Mouse (Mus musculus): ENCODE measurements around the gene Hoxb3. TPM values are rescaled to one million over a fixed set of nuclear protein-coding genes. Genes with fewer than 3 reads are reported as not detected.

The Hoxb3 gene
- polyA plus RNA-seq, 1 experiment, result not detected

GRCm38 (mm10) chr11:96365441-96366091 lies 42.4 kb downstream of the Hoxb3 start, which contains the start of gene Hoxb1:
Hoxb1 (plus strand) TSS chr11:96365752.
- H3K4me3 ChIP-seq (ENCODE audit: insufficient read depth, low read length), result no peak within 1 kb of the TSS
- no peaks in the 10 kb centered on the region for H3K4me1 ChIP-seq (ENCODE audit: control insufficient read depth, insufficient read depth, low read length)
- TF ChIP-seq POLR2A (IDR thresholded peaks at IDR 0.05; ENCODE audit: extremely low read depth, insufficient read depth, low read length) (no peak), CTCF (IDR thresholded peaks at IDR 0.05; ENCODE audit: extremely low read depth, insufficient read depth, low read length) (no peak)
- no peak within 1 kb of the TSS for H3K27ac ChIP-seq (ENCODE audit: insufficient read depth, low read length)

- H3K4me3 ChIP-seq (ENCODE audit: insufficient read depth, low read length), result no peak overlapping the region
- no peaks in the 10 kb centered on the region for H3K4me1 ChIP-seq (ENCODE audit: control insufficient read depth, insufficient read depth, low read length)
- TF ChIP-seq CTCF (IDR thresholded peaks at IDR 0.05; ENCODE audit: extremely low read depth, insufficient read depth, low read length), result no peak
- TF ChIP-seq POLR2A (IDR thresholded peaks at IDR 0.05; ENCODE audit: extremely low read depth, insufficient read depth, low read length), result no peak
- H3K27ac ChIP-seq (ENCODE audit: insufficient read depth, low read length), result no peak overlapping the region
Measured at GRCm38 (mm10) chr11:96366092-96367041, 43.2 kb downstream of the Hoxb3 start.

- Histone ChIP-seq H3K4me3 (ENCODE audit: insufficient read depth, low read length) (no peak overlapping the region), H3K4me1 (ENCODE audit: control insufficient read depth, insufficient read depth, low read length) (no peaks in the 10 kb centered on the region), H3K27ac (ENCODE audit: insufficient read depth, low read length) (no peak overlapping the region)
- TF ChIP-seq POLR2A (IDR thresholded peaks at IDR 0.05; ENCODE audit: extremely low read depth, insufficient read depth, low read length) (no peak), CTCF (IDR thresholded peaks at IDR 0.05; ENCODE audit: extremely low read depth, insufficient read depth, low read length) (no peak)
Measured at GRCm38 (mm10) chr11:96367141-96367540, 44.0 kb downstream of the Hoxb3 start.

- H3K4me1 ChIP-seq (ENCODE audit: control insufficient read depth, insufficient read depth, low read length), result no peaks in the 10 kb centered on the region
- H3K27ac ChIP-seq (ENCODE audit: insufficient read depth, low read length), result no peak overlapping the region
- TF ChIP-seq CTCF (IDR thresholded peaks at IDR 0.05; ENCODE audit: extremely low read depth, insufficient read depth, low read length), result no peak
- TF ChIP-seq POLR2A (IDR thresholded peaks at IDR 0.05; ENCODE audit: extremely low read depth, insufficient read depth, low read length), result no peak
- no peak overlapping the region for H3K4me3 ChIP-seq (ENCODE audit: insufficient read depth, low read length)
Measured at GRCm38 (mm10) chr11:96368686-96369085, 45.6 kb downstream of the Hoxb3 start.

- Histone ChIP-seq H3K4me3 (ENCODE audit: insufficient read depth, low read length) (no peak overlapping the region), H3K27ac (ENCODE audit: insufficient read depth, low read length) (no peak overlapping the region), H3K4me1 (ENCODE audit: control insufficient read depth, insufficient read depth, low read length) (no peaks in the 10 kb centered on the region)
- TF ChIP-seq CTCF (IDR thresholded peaks at IDR 0.05; ENCODE audit: extremely low read depth, insufficient read depth, low read length), result no peak
- TF ChIP-seq POLR2A (IDR thresholded peaks at IDR 0.05; ENCODE audit: extremely low read depth, insufficient read depth, low read length), result no peak
Measured at GRCm38 (mm10) chr11:96369140-96369539, 46.0 kb downstream of the Hoxb3 start.

GRCm38 (mm10) chr11:96371726-96372125 lies 48.6 kb downstream of the Hoxb3 start:
- Histone ChIP-seq H3K27ac (ENCODE audit: insufficient read depth, low read length) (no peak overlapping the region), H3K4me1 (ENCODE audit: control insufficient read depth, insufficient read depth, low read length) (no peaks in the 10 kb centered on the region), H3K4me3 (ENCODE audit: insufficient read depth, low read length) (no peak overlapping the region)
- no peak for TF ChIP-seq CTCF (IDR thresholded peaks at IDR 0.05; ENCODE audit: extremely low read depth, insufficient read depth, low read length)
- TF ChIP-seq POLR2A (IDR thresholded peaks at IDR 0.05; ENCODE audit: extremely low read depth, insufficient read depth, low read length), result no peak

GRCm38 (mm10) chr11:96372519-96372918 lies 49.4 kb downstream of the Hoxb3 start:
- TF ChIP-seq CTCF (IDR thresholded peaks at IDR 0.05; ENCODE audit: extremely low read depth, insufficient read depth, low read length) (no peak), POLR2A (IDR thresholded peaks at IDR 0.05; ENCODE audit: extremely low read depth, insufficient read depth, low read length) (no peak)
- no peak overlapping the region for H3K27ac ChIP-seq (ENCODE audit: insufficient read depth, low read length)
- no peaks in the 10 kb centered on the region for H3K4me1 ChIP-seq (ENCODE audit: control insufficient read depth, insufficient read depth, low read length)
- no peak overlapping the region for H3K4me3 ChIP-seq (ENCODE audit: insufficient read depth, low read length)

GRCm38 (mm10) chr11:96374810-96375209 lies 51.7 kb downstream of the Hoxb3 start:
- TF ChIP-seq CTCF (IDR thresholded peaks at IDR 0.05; ENCODE audit: extremely low read depth, insufficient read depth, low read length) (no peak), POLR2A (IDR thresholded peaks at IDR 0.05; ENCODE audit: extremely low read depth, insufficient read depth, low read length) (no peak)
- Histone ChIP-seq H3K4me3 (ENCODE audit: insufficient read depth, low read length) (no peak overlapping the region), H3K4me1 (ENCODE audit: control insufficient read depth, insufficient read depth, low read length) (no peaks in the 10 kb centered on the region), H3K27ac (ENCODE audit: insufficient read depth, low read length) (no peak overlapping the region)

- Histone ChIP-seq H3K4me3 (ENCODE audit: insufficient read depth, low read length) (no peak overlapping the region), H3K4me1 (ENCODE audit: control insufficient read depth, insufficient read depth, low read length) (no peaks in the 10 kb centered on the region), H3K27ac (ENCODE audit: insufficient read depth, low read length) (no peak overlapping the region)
- TF ChIP-seq CTCF (IDR thresholded peaks at IDR 0.05; ENCODE audit: extremely low read depth, insufficient read depth, low read length) (no peak), POLR2A (IDR thresholded peaks at IDR 0.05; ENCODE audit: extremely low read depth, insufficient read depth, low read length) (no peak)
Measured at GRCm38 (mm10) chr11:96383381-96383780, 60.3 kb downstream of the Hoxb3 start.
